Mouse (Mus musculus): ENCODE data around the gene Exosc2.

DNA sequence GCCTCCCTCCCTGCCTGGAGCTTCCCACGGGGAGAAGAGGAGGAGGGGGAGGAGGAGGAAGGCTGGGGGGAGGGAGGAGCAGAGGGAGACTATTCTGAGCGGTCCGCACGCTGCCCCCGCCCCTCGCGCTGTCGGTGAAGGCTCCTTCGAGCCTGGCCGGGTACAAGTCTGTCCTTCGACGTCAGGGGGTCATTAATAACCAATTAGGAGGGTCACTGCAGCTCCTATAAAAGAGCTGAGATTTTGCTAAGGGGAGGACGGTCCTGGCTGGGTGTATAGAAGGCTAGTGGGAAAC lies 31.1 kb upstream of the Exosc2 start:
- TF ChIP-seq POLR2A (IDR thresholded peaks at IDR 0.05; ENCODE audit: control insufficient read depth, extremely low read depth, insufficient read depth, low read length, poor library complexity) (no peak), CTCF (IDR thresholded peaks at IDR 0.05; ENCODE audit: borderline replicate concordance, control insufficient read depth, extremely low read depth, insufficient read depth, low read length, poor library complexity) (no peak)
